Mouse (Mus musculus): ENCODE measurements around the gene LTO1. TPM values are rescaled to one million over a fixed set of nuclear protein-coding genes. Genes with fewer than 3 reads are reported as not detected.

LTO1 gene
- polyA plus RNA-seq, 1 experiment: 19.8 TPM

- Histone ChIP-seq H3K27me3 (replicated peaks; ENCODE audit: control insufficient read depth, insufficient read depth, low read length) (no peaks in the 10 kb centered on the region), H3K4me1 (ENCODE audit: control insufficient read depth, insufficient read depth, low read length) (peaks cover 10% of the 10 kb centered on the region; the same call in 1 of the 2 replicates), H3K4me3 (ENCODE audit: insufficient read depth, low read depth, low read length) (peak overlapping the region; percentile 25), H3K27ac (ENCODE audit: insufficient read depth, low read depth, low read length) (peak overlapping the region; percentile 14; the same call in 1 of the 2 replicates), H3K36me3 (ENCODE audit: control insufficient read depth, insufficient read depth, low read length) (no peaks in the 10 kb centered on the region)
- DNase-seq: no peak
- WGBS: 4% methylated on average over 20 of the region's 20 CpGs
- TF ChIP-seq POLR2A (IDR thresholded peaks at IDR 0.05; ENCODE audit: low read depth, low read length) (no peak), CTCF (conservative IDR thresholded peaks at IDR 0.05; ENCODE audit: insufficient read depth, insufficient read length, low read depth, low read length) (no peak)
These were observed 27.8 kb downstream of the LTO1 start for GRCm38 (mm10) chr7:144942744-144943135.

GRCm38 (mm10) chr7:144943254-144943653, 28.4 kb downstream of the LTO1 start:
- Histone ChIP-seq H3K27ac (ENCODE audit: insufficient read depth, low read depth, low read length) (peak overlapping the region; percentile 14; the same call in 1 of the 2 replicates), H3K4me1 (ENCODE audit: control insufficient read depth, insufficient read depth, low read length) (peaks cover 10% of the 10 kb centered on the region; the same call in 1 of the 2 replicates), H3K36me3 (ENCODE audit: control insufficient read depth, insufficient read depth, low read length) (no peaks in the 10 kb centered on the region), H3K27me3 (replicated peaks; ENCODE audit: control insufficient read depth, insufficient read depth, low read length) (no peaks in the 10 kb centered on the region), H3K4me3 (ENCODE audit: insufficient read depth, low read depth, low read length) (peak overlapping the region; percentile 25)
- DNase-seq: peak; percentile 91
- WGBS: under 1% methylated on average over 45 of the region's 45 CpGs
- peak; percentile 34; the same call in 1 of the 2 replicates for TF ChIP-seq CTCF (conservative IDR thresholded peaks at IDR 0.05; ENCODE audit: insufficient read depth, insufficient read length, low read depth, low read length)
- TF ChIP-seq POLR2A (IDR thresholded peaks at IDR 0.05; ENCODE audit: low read depth, low read length): no peak

GRCm38 (mm10) chr7:144958509-144959395, 43.9 kb downstream of the LTO1 start:
- Histone ChIP-seq H3K36me3 (ENCODE audit: control insufficient read depth, insufficient read depth, low read length) (no peaks in the 10 kb centered on the region), H3K4me1 (ENCODE audit: control insufficient read depth, insufficient read depth, low read length) (no peaks in the 10 kb centered on the region), H3K4me3 (ENCODE audit: insufficient read depth, low read depth, low read length) (no peak overlapping the region), H3K27ac (ENCODE audit: insufficient read depth, low read depth, low read length) (no peak overlapping the region), H3K27me3 (replicated peaks; ENCODE audit: control insufficient read depth, insufficient read depth, low read length) (no peaks in the 10 kb centered on the region)
- 59% methylated on average over 12 of the region's 12 CpGs for WGBS
- TF ChIP-seq POLR2A (IDR thresholded peaks at IDR 0.05; ENCODE audit: low read depth, low read length): no peak
- TF ChIP-seq CTCF (conservative IDR thresholded peaks at IDR 0.05; ENCODE audit: insufficient read depth, insufficient read length, low read depth, low read length): no peak
- DNase-seq: no peak

- no peak for DNase-seq
- Histone ChIP-seq H3K27me3 (replicated peaks; ENCODE audit: control insufficient read depth, insufficient read depth, low read length) (no peaks in the 10 kb centered on the region), H3K27ac (ENCODE audit: insufficient read depth, low read depth, low read length) (no peak overlapping the region), H3K4me3 (ENCODE audit: insufficient read depth, low read depth, low read length) (no peak overlapping the region), H3K36me3 (ENCODE audit: control insufficient read depth, insufficient read depth, low read length) (no peaks in the 10 kb centered on the region), H3K4me1 (ENCODE audit: control insufficient read depth, insufficient read depth, low read length) (no peaks in the 10 kb centered on the region)
- TF ChIP-seq POLR2A (IDR thresholded peaks at IDR 0.05; ENCODE audit: low read depth, low read length) (no peak), CTCF (conservative IDR thresholded peaks at IDR 0.05; ENCODE audit: insufficient read depth, insufficient read length, low read depth, low read length) (no peak)
- WGBS: 78% methylated on average over 1 of the region's 1 CpGs
These were observed 49.0 kb downstream of the LTO1 start for GRCm38 (mm10) chr7:144963911-144964310.

GRCm38 (mm10) chr7:144964316-144964715, 49.4 kb downstream of the LTO1 start:
- Histone ChIP-seq H3K36me3 (ENCODE audit: control insufficient read depth, insufficient read depth, low read length) (no peaks in the 10 kb centered on the region), H3K4me3 (ENCODE audit: insufficient read depth, low read depth, low read length) (no peak overlapping the region), H3K27ac (ENCODE audit: insufficient read depth, low read depth, low read length) (no peak overlapping the region), H3K4me1 (ENCODE audit: control insufficient read depth, insufficient read depth, low read length) (no peaks in the 10 kb centered on the region), H3K27me3 (replicated peaks; ENCODE audit: control insufficient read depth, insufficient read depth, low read length) (no peaks in the 10 kb centered on the region)
- no peak for DNase-seq
- TF ChIP-seq POLR2A (IDR thresholded peaks at IDR 0.05; ENCODE audit: low read depth, low read length) (no peak), CTCF (conservative IDR thresholded peaks at IDR 0.05; ENCODE audit: insufficient read depth, insufficient read length, low read depth, low read length) (no peak)
- WGBS: 92% methylated on average over 4 of the region's 4 CpGs

- Histone ChIP-seq H3K4me3 (ENCODE audit: insufficient read depth, low read depth, low read length) (no peak overlapping the region), H3K36me3 (ENCODE audit: control insufficient read depth, insufficient read depth, low read length) (no peaks in the 10 kb centered on the region), H3K27ac (ENCODE audit: insufficient read depth, low read depth, low read length) (no peak overlapping the region), H3K4me1 (ENCODE audit: control insufficient read depth, insufficient read depth, low read length) (no peaks in the 10 kb centered on the region), H3K27me3 (replicated peaks; ENCODE audit: control insufficient read depth, insufficient read depth, low read length) (no peaks in the 10 kb centered on the region)
- TF ChIP-seq POLR2A (IDR thresholded peaks at IDR 0.05; ENCODE audit: low read depth, low read length): no peak
- no peak for TF ChIP-seq CTCF (conservative IDR thresholded peaks at IDR 0.05; ENCODE audit: insufficient read depth, insufficient read length, low read depth, low read length)
- no peak for DNase-seq
- 69% methylated on average over 5 of the region's 5 CpGs for WGBS
These were observed 51.0 kb downstream of the LTO1 start for GRCm38 (mm10) chr7:144965893-144966292.

GRCm38 (mm10) chr7:144970997-144971768, 56.3 kb downstream of the LTO1 start:
- no peaks in the 10 kb centered on the region for H3K27me3 ChIP-seq (replicated peaks; ENCODE audit: control insufficient read depth, insufficient read depth, low read length)
- DNase-seq: no peak
- H3K36me3 ChIP-seq (ENCODE audit: control insufficient read depth, insufficient read depth, low read length): no peaks in the 10 kb centered on the region
- no peak overlapping the region for H3K4me3 ChIP-seq (ENCODE audit: insufficient read depth, low read depth, low read length)
- H3K4me1 ChIP-seq (ENCODE audit: control insufficient read depth, insufficient read depth, low read length): no peaks in the 10 kb centered on the region
- no peak overlapping the region for H3K27ac ChIP-seq (ENCODE audit: insufficient read depth, low read depth, low read length)
- TF ChIP-seq POLR2A (IDR thresholded peaks at IDR 0.05; ENCODE audit: low read depth, low read length): no peak
- no peak for TF ChIP-seq CTCF (conservative IDR thresholded peaks at IDR 0.05; ENCODE audit: insufficient read depth, insufficient read length, low read depth, low read length)
- WGBS: 70% methylated on average over 8 of the region's 8 CpGs
